Comparison of ENCODE assay signal across 9 mouse cellular contexts in the genomic region with DNA sequence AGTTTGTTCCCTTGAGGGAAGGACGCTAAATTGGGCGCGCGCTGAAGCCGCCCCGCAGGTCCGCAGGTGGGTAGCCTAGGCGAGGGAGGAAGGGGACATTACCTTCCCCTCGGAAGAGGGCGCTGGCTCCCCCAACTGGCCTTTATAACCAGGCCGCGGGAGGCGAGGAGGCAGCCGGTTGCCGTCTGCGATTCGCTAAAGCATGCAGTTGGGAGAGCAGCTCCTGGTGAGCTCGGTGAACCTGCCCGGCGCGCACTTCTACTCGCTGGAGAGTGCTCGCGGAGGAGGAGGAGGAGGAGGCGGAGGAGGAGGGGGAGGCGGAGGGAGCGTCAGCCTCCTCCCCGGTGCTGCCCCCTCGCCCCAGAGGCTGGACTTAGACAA. TPM values are rescaled to one million over a fixed set of nuclear protein-coding genes. Genes with fewer than 3 reads are reported as not detected.
DNase-seq lines count a peak whose midpoint lies in the region; ATAC-seq and TF ChIP-seq lines count a peak whose summit lies in the region.
"Had no signal": no experiment of that assay in that cellular context is flagged by ENCODE, and none has a peak within 500 bp of the region (broad histone marks: within the 10 kb centered on the region; RNA-seq: fewer than 3 reads in every experiment).

No protein-coding gene starts in this region.

- no peak for DNase-seq in gastrocnemius, adult 2 months
- DNase-seq in gastrocnemius, postnatal 25 days = no peak
- no peak for DNase-seq in embryonic facial prominence, embryonic 14.5 days (ENCODE audit: low spot score)
- DNase-seq in kidney, adult 9 months = peak; percentile 31
- peak; percentile 38 to 50 for DNase-seq in thymus, postnatal 36 days
- DNase-seq in c-Kit-positive CD71-positive TER-119-positive erythroid progenitor cells, embryonic 14.5 days (ENCODE audit: low spot score) = no peak

- peak overlapping the region; percentile 11; the same call in 1 of the 2 replicates for H3K9ac ChIP-seq in embryonic facial prominence, embryonic 14.5 days (ENCODE audit: low read depth, low read length)

- H3K27me3 ChIP-seq in embryonic facial prominence, embryonic 14.5 days (replicated peaks; ENCODE audit: control insufficient read depth, insufficient read depth, low read length) = peaks cover 95% of the 10 kb centered on the region

- no peaks in the 10 kb centered on the region for H3K9me3 ChIP-seq in embryonic facial prominence, embryonic 14.5 days (ENCODE audit: control insufficient read depth, low read length)

- H3K4me1 ChIP-seq in embryonic facial prominence, embryonic 14.5 days (ENCODE audit: control insufficient read depth, insufficient read depth, low read length) = peaks cover 14% of the 10 kb centered on the region; the same call in 1 of the 2 replicates

- 0% methylated on average over 15 of the region's 29 CpGs for WGBS in embryonic facial prominence, embryonic 14.5 days

- peak; percentile 26 for ATAC-seq in activated CD4-positive, CD25-positive, alpha-beta regulatory T cell, adult 4 months
- no peak; the same call in 1 of the 2 replicates for ATAC-seq in embryonic facial prominence, embryonic 14.5 days (ENCODE audit: low read depth)
- ATAC-seq in megakaryocyte progenitor cell, adult 5-6 weeks (replicated peaks; ENCODE audit: poor library complexity) = peak; percentile 33; the same call in 1 of the 2 replicates

- H3K27ac ChIP-seq in gastrocnemius, adult 2 months = no peak overlapping the region
- no peak overlapping the region for H3K27ac ChIP-seq in embryonic facial prominence, embryonic 14.5 days (replicated peaks; ENCODE audit: low read depth, low read length)

- intact Hi-C loops in gastrocnemius, adult 2 months (cut with DNase I) = no loop called here

- TF ChIP-seq CTCF in gastrocnemius, adult 2 months (IDR thresholded peaks at IDR 0.05) = peak; percentile 4; the same call in 1 of the 2 replicates

- no peaks in the 10 kb centered on the region for H3K36me3 ChIP-seq in embryonic facial prominence, embryonic 14.5 days (ENCODE audit: control insufficient read depth, insufficient read depth, low read length)

- H3K4me2 ChIP-seq in embryonic facial prominence, embryonic 14.5 days (ENCODE audit: low read depth, low read length) = peak overlapping the region; percentile 69

- H3K4me3 ChIP-seq in gastrocnemius, adult 2 months = peak overlapping the region; percentile 71
- peak overlapping the region; percentile 45 for H3K4me3 ChIP-seq in embryonic facial prominence, embryonic 14.5 days (ENCODE audit: low read depth, low read length)

RNA-seq across cellular contexts. Expression of a gene that starts 0.4 kb away (rescaled TPM):
- total RNA-seq in gastrocnemius, adult 2 months (2021) = not detected
- not detected for total RNA-seq in gastrocnemius, postnatal 25 days (2021)
- under 1 TPM in 1 of 2 experiments, not detected in 1; 0.40 TPM for polyA plus RNA-seq in activated CD4-positive, CD25-positive, alpha-beta regulatory T cell, adult 4 months (2017; shearing (Covaris generic))
- 0.07 and 0.08 TPM in 2 replicates for polyA plus RNA-seq in embryonic facial prominence, embryonic 14.5 days (2014; fragmentation: Nextera tagmentation; extraction: Ambion mirVana)
- total RNA-seq in megakaryocyte progenitor cell, adult 5-6 weeks (2015) = not detected in 2 replicates
- total RNA-seq in megakaryocyte progenitor cell, adult 5-6 weeks (2017) = not detected in 2 replicates
- total RNA-seq: gastrocnemius, postnatal 4 days had no signal

RNA-seq across cellular contexts. Expression of a gene that starts 27.6 kb away (rescaled TPM):
- total RNA-seq in gastrocnemius, adult 2 months (2021) = 100 to 1,000 TPM; 397 to 426 TPM
- total RNA-seq in gastrocnemius, postnatal 25 days (2021) = 100 to 1,000 TPM; 243 to 283 TPM
- polyA plus RNA-seq in activated CD4-positive, CD25-positive, alpha-beta regulatory T cell, adult 4 months (2017; shearing (Covaris generic)) = 10 to 100 TPM; 24.6 to 24.9 TPM
- polyA plus RNA-seq in embryonic facial prominence, embryonic 14.5 days (2014; fragmentation: Nextera tagmentation; extraction: Ambion mirVana) = 48.5 and 52.2 TPM in 2 replicates
- 24.0 and 40.8 TPM in 2 replicates for total RNA-seq in megakaryocyte progenitor cell, adult 5-6 weeks (2015)
- 68.4 and 88.5 TPM in 2 replicates for total RNA-seq in megakaryocyte progenitor cell, adult 5-6 weeks (2017)

Comparison
In these comparisons a context has a peak if more than half of its experiments do, and no peak if none do; other contexts are left out.
1. DNase-seq: peak in kidney, adult 9 months (single experiment) and thymus, postnatal 36 days (2 of 2); none in gastrocnemius, adult 2 months (single experiment), gastrocnemius, postnatal 25 days (single experiment), embryonic facial prominence, embryonic 14.5 days (single experiment) and c-Kit-positive CD71-positive TER-119-positive erythroid progenitor cells, embryonic 14.5 days (single experiment).